Mouse (Mus musculus) lung, adult 2 months (tissue): ENCODE data around the gene Frmd8. TPM values are rescaled to one million over a fixed set of nuclear protein-coding genes. Genes with fewer than 3 reads are reported as not detected.

ENCODE experiments used
- DNase-seq: peaks from one replicate; pipeline ENCODE4 v3.0.0; 2022
- H3K4me1 ChIP-seq: fragments of 200-500 bp; 2 replicates; pipeline ENCODE4 v1.6.1; 2011; ENCODE audit warnings: low read length; ENCODE audit not compliant: control insufficient read depth, insufficient read depth
- H3K4me3 ChIP-seq: fragments of 200-500 bp; replicated peaks from 2 replicates; pipeline ENCODE3; 2011; ENCODE audit warnings: low read depth, mild to moderate bottlenecking, control low read depth, low read length; ENCODE audit errors: extremely low read depth
- CTCF ChIP-seq: fragments of 200-500 bp; IDR thresholded peaks from 2 replicates; pipeline ENCODE4 v1.5.1; 2011; ENCODE audit warnings: mild to moderate bottlenecking, low read length, control low read depth; ENCODE audit not compliant: insufficient read depth
- POLR2A ChIP-seq: fragments of 200-500 bp; IDR thresholded peaks from 2 replicates; pipeline ENCODE4 v1.6.1; 2011; ENCODE audit warnings: low read depth, mild to moderate bottlenecking, control low read depth, low read length, borderline replicate concordance; ENCODE audit errors: extremely low read depth
- WGBS: fragments of 180-500 bp; shearing (Covaris S2); methylation state at CpG from one replicate; pipeline ENCODE4 v1.1.7; 2018; 5-methylcytosine and 5-hydroxymethylcytosine counted together
- polyA plus RNA-seq: library from polyadenylated mRNA; depleted of rRNA; stranded (reverse); fragments of >200 nt; gene quantifications from 2 replicates; pipeline ENCODE4 v1.2.3, GENCODE M21; 2012; rRNA removed

Gene Frmd8
- polyA plus RNA-seq, result 32.1 and 37.8 TPM in 2 replicates

- Histone ChIP-seq H3K4me3 (peak within 1 kb of the TSS; percentile 94), H3K4me1 (peaks cover 26% of the 10 kb centered on the region)
- DNase-seq, result peak; percentile 92
- TF ChIP-seq CTCF, result no peak
- TF ChIP-seq POLR2A, result peak; percentile 74; the same call in 1 of the 2 replicates
- WGBS, result under 1% methylated on average over 37 of the region's 37 CpGs
These were observed at the start of gene Frmd8 for GRCm38 (mm10) chr19:5874969-5875480. Gene Frmd8 (minus strand): TSS chr19:5875274.

- TF ChIP-seq CTCF, result no peak
- TF ChIP-seq POLR2A, result peak; percentile 82; the same call in 1 of the 2 replicates
- Histone ChIP-seq H3K4me1 (peaks cover 14% of the 10 kb centered on the region), H3K4me3 (peak within 1 kb of the TSS; percentile 94)
- WGBS, result under 1% methylated on average over 18 of the region's 18 CpGs
- peak; percentile 92 for DNase-seq
These were observed 49.6 kb upstream of the Frmd8 start, which contains the start of gene Cdc42ep2 for GRCm38 (mm10) chr19:5924713-5925093. Gene Cdc42ep2 (minus strand): TSS chr19:5924816.

GRCm38 (mm10) chr19:5923990-5924712 is 49.1 kb upstream of the Frmd8 start:
- DNase-seq, result peak; percentile 91
- under 1% methylated on average over 38 of the region's 38 CpGs for WGBS
- Histone ChIP-seq H3K4me3 (peak overlapping the region; percentile 94), H3K4me1 (peaks cover 8% of the 10 kb centered on the region)
- TF ChIP-seq POLR2A (0 out of 2 replicates have a peak, but pooled peaks have one; percentile 17), CTCF (peak; percentile 60)

GRCm38 (mm10) chr19:5922963-5923362 is 47.9 kb upstream of the Frmd8 start:
- Histone ChIP-seq H3K4me3 (no peak overlapping the region), H3K4me1 (peaks cover 8% of the 10 kb centered on the region)
- DNase-seq, result no peak
- 79% methylated on average over 3 of the region's 3 CpGs for WGBS
- TF ChIP-seq POLR2A (no peak), CTCF (no peak)

GRCm38 (mm10) chr19:5922119-5922942 is 47.3 kb upstream of the Frmd8 start:
- no peak for DNase-seq
- Histone ChIP-seq H3K4me3 (peak overlapping the region; percentile 45), H3K4me1 (peaks cover 8% of the 10 kb centered on the region)
- no peak for TF ChIP-seq CTCF
- TF ChIP-seq POLR2A, result no peak
- WGBS, result 30% methylated on average over 15 of the region's 15 CpGs

- DNase-seq, result no peak
- Histone ChIP-seq H3K4me3 (peak overlapping the region; percentile 19), H3K4me1 (peaks cover 8% of the 10 kb centered on the region)
- TF ChIP-seq CTCF (no peak), POLR2A (no peak)
- WGBS, result 16% methylated on average over 9 of the region's 9 CpGs
These were observed 46.6 kb upstream of the Frmd8 start for GRCm38 (mm10) chr19:5921715-5922114.

- Histone ChIP-seq H3K4me1 (peaks cover 12% of the 10 kb centered on the region), H3K4me3 (peak within 1 kb of the TSS; percentile 91)
- DNase-seq, result no peak
- TF ChIP-seq POLR2A (no peak), CTCF (no peak)
- WGBS, result 15% methylated on average over 13 of the region's 13 CpGs
These were observed 38.1 kb upstream of the Frmd8 start, which contains the start of gene Dpf2 for GRCm38 (mm10) chr19:5913007-5913719. Gene Dpf2 (minus strand): TSS chr19:5913010.

GRCm38 (mm10) chr19:5912103-5913006 is 37.3 kb upstream of the Frmd8 start:
- peaks cover 12% of the 10 kb centered on the region for H3K4me1 ChIP-seq
- no peak for TF ChIP-seq CTCF
- TF ChIP-seq POLR2A, result peak; percentile 98; the same call in 1 of the 2 replicates
- DNase-seq, result peak; percentile 95
- peak overlapping the region; percentile 91 for H3K4me3 ChIP-seq
- under 1% methylated on average over 59 of the region's 59 CpGs for WGBS
